Mouse (Mus musculus): ENCODE measurements around the gene Slc20a1.

GRCm38 (mm10) chr2:129177661-129178060, 20.9 kb upstream of the Slc20a1 start:
- TF ChIP-seq CTCF (IDR thresholded peaks at IDR 0.05; ENCODE audit: borderline replicate concordance, insufficient read depth, low read depth, low read length) (no peak), POLR2A (IDR thresholded peaks at IDR 0.05; ENCODE audit: borderline replicate concordance, insufficient read depth, low read length) (no peak)
